Comparison of ENCODE assay signal across 7 mouse cellular contexts in genomic region chr5:91074450-91074950, GRCm38 (mm10). TPM values are rescaled to one million over a fixed set of nuclear protein-coding genes. Genes with fewer than 3 reads are reported as not detected.
A peak's percentile ranks its signal among the peaks of the same experiment; 100 is the strongest.
DNase-seq lines count a peak whose midpoint lies in the region; ATAC-seq and TF ChIP-seq lines count a peak whose summit lies in the region.

TSS of gene Ereg (plus strand) at chr5:91074622.

- peak within 1 kb of the TSS; percentile 56 for H3K4me3 ChIP-seq in E14TG2a.4 (replicated peaks; ENCODE audit: low read length)
- peak within 1 kb of the TSS; percentile 39 for H3K4me3 ChIP-seq in forebrain, embryonic 13.5 days
- H3K4me3 ChIP-seq in limb, embryonic 10.5 days: peak within 1 kb of the TSS; percentile 46
- H3K4me3 ChIP-seq in midbrain, embryonic 16.5 days (ENCODE audit: low read depth, low read length): peak within 1 kb of the TSS; percentile 31

- no peaks in the 10 kb centered on the region for H3K36me3 ChIP-seq in E14TG2a.4 (ENCODE audit: insufficient read depth, low read length)
- H3K36me3 ChIP-seq in forebrain, embryonic 13.5 days (ENCODE audit: poor library complexity, severe bottlenecking): no peaks in the 10 kb centered on the region
- H3K36me3 ChIP-seq in limb, embryonic 10.5 days: no peaks in the 10 kb centered on the region
- H3K36me3 ChIP-seq in midbrain, embryonic 16.5 days (ENCODE audit: control insufficient read depth, insufficient read depth, low read length): no peaks in the 10 kb centered on the region

- no peak for TF ChIP-seq CTCF in E14TG2a.4 (conservative IDR thresholded peaks at IDR 0.05; ENCODE audit: low read length)

- peak within 1 kb of the TSS; percentile 48 for H3K9ac ChIP-seq in forebrain, embryonic 13.5 days
- H3K9ac ChIP-seq in midbrain, embryonic 16.5 days (ENCODE audit: low read depth, low read length): peak within 1 kb of the TSS; percentile 0; the same call in 1 of the 2 replicates

- peak within 1 kb of the TSS; percentile 68 for H3K4me2 ChIP-seq in forebrain, embryonic 13.5 days
- H3K4me2 ChIP-seq in midbrain, embryonic 16.5 days (ENCODE audit: low read length): peak within 1 kb of the TSS; percentile 54

- H3K27ac ChIP-seq in forebrain, embryonic 13.5 days: no peak within 1 kb of the TSS
- H3K27ac ChIP-seq in limb, embryonic 10.5 days: no peak within 1 kb of the TSS
- no peak within 1 kb of the TSS for H3K27ac ChIP-seq in midbrain, embryonic 16.5 days (ENCODE audit: low read length)

- H3K4me1 ChIP-seq in E14TG2a.4 (replicated peaks; ENCODE audit: low read depth, low read length): peaks cover 3% of the 10 kb centered on the region; the same call in 1 of the 2 replicates
- H3K4me1 ChIP-seq in forebrain, embryonic 13.5 days: peaks cover 8% of the 10 kb centered on the region; the same call in 1 of the 2 replicates
- peaks cover 7% of the 10 kb centered on the region for H3K4me1 ChIP-seq in limb, embryonic 10.5 days
- peaks cover 3% of the 10 kb centered on the region for H3K4me1 ChIP-seq in midbrain, embryonic 16.5 days (ENCODE audit: control insufficient read depth, insufficient read depth, low read length)

- peak; percentile 91 for DNase-seq in 3T3-L1 (ENCODE audit: low read depth, low spot score)
- peak; percentile 50 for DNase-seq in limb, embryonic 10.5 days (ENCODE audit: low spot score)
- no peak for DNase-seq in adrenal gland, adult 18-20 months (ENCODE audit: low spot score in 2 of 2)
- DNase-seq in layer of hippocampus, adult 11-12 months (ENCODE audit: low spot score): no peak

- 1% methylated on average over 25 of the region's 25 CpGs for WGBS in forebrain, embryonic 13.5 days
- 2% methylated on average over 25 of the region's 25 CpGs for WGBS in limb, embryonic 10.5 days
- WGBS in midbrain, embryonic 16.5 days: under 1% methylated on average over 25 of the region's 25 CpGs

- peaks cover 23% of the 10 kb centered on the region for H3K27me3 ChIP-seq in E14TG2a.4 (ENCODE audit: insufficient read depth, low read length)
- peaks cover 17% of the 10 kb centered on the region for H3K27me3 ChIP-seq in forebrain, embryonic 13.5 days
- peaks cover 38% of the 10 kb centered on the region for H3K27me3 ChIP-seq in limb, embryonic 10.5 days (ENCODE audit: low read depth, poor library complexity, severe bottlenecking)
- H3K27me3 ChIP-seq in midbrain, embryonic 16.5 days (ENCODE audit: control insufficient read depth, insufficient read depth, low read depth, low read length): peaks cover 3% of the 10 kb centered on the region

- H3K9me3 ChIP-seq in E14TG2a.4 (ENCODE audit: low read length): peaks cover 7% of the 10 kb centered on the region; the same call in 1 of the 2 replicates
- no peaks in the 10 kb centered on the region for H3K9me3 ChIP-seq in forebrain, embryonic 13.5 days (replicated peaks)
- H3K9me3 ChIP-seq in limb, embryonic 10.5 days (replicated peaks): no peaks in the 10 kb centered on the region
- no peaks in the 10 kb centered on the region for H3K9me3 ChIP-seq in midbrain, embryonic 16.5 days (replicated peaks; ENCODE audit: control insufficient read depth, low read length, poor library complexity, severe bottlenecking)

- ATAC-seq in forebrain, embryonic 13.5 days: peak; percentile 69
- ATAC-seq in midbrain, embryonic 16.5 days: peak; percentile 64

RNA-seq across cellular contexts. Expression of gene Ereg, which starts in this region (rescaled TPM):
- not detected in 2 replicates for polyA plus RNA-seq in forebrain, embryonic 13.5 days (2015; fragmentation: Nextera tagmentation; extraction: Ambion mirVana)
- polyA plus RNA-seq in limb, embryonic 10.5 days (2016; fragmentation: Nextera tagmentation; extraction: Ambion mirVana): not detected in 2 replicates
- not detected in 2 replicates for polyA plus RNA-seq in midbrain, embryonic 16.5 days (2015; fragmentation: Nextera tagmentation; extraction: Ambion mirVana)
- total RNA-seq in adrenal gland, adult 18-20 months (2021): under 1 TPM; 0.07 to 0.13 TPM

Comparison
In these comparisons a context has a peak if more than half of its experiments do, and no peak if none do; other contexts are left out.
1. Peak in ATAC-seq, H3K4me3 ChIP-seq, H3K9ac ChIP-seq and H3K4me2 ChIP-seq in forebrain, embryonic 13.5 days; RNA of the gene not detected or under 1 TPM.
2. Peak in DNase-seq and H3K4me3 ChIP-seq in limb, embryonic 10.5 days; RNA of the gene not detected or under 1 TPM.
3. Peak in ATAC-seq, H3K4me3 ChIP-seq, H3K9ac ChIP-seq and H3K4me2 ChIP-seq in midbrain, embryonic 16.5 days; RNA of the gene not detected or under 1 TPM.